Mouse (Mus musculus) neural tube, embryonic 13.5 days (tissue): Measurements from ENCODE around the gene Wfikkn2. TPM values are rescaled to one million over a fixed set of nuclear protein-coding genes. Genes with fewer than 3 reads are reported as not detected.

Experiments used
- ATAC-seq: fragments of 200-750 bp; cut with Nextera tagmentation; 2 replicates; pipeline ENCODE4 v1.8.0; 2017; ENCODE audit warnings: low read depth, mild to moderate bottlenecking, moderate TSS enrichment, moderate library complexity
- H3K27ac ChIP-seq: fragments of 300-500 bp; sonication (generic); replicated peaks from 2 replicates; pipeline ENCODE4 v1.5.1; 2015; ENCODE audit warnings: moderate library complexity, mild to moderate bottlenecking, inconsistent platforms
- H3K27me3 ChIP-seq: fragments of 300-500 bp; sonication (generic); 2 replicates; pipeline ENCODE4 v1.6.1; 2015; ENCODE audit warnings: mild to moderate bottlenecking, inconsistent platforms
- H3K36me3 ChIP-seq: fragments of 300-500 bp; sonication (generic); 2 replicates; pipeline ENCODE4 v1.6.1; 2015; ENCODE audit warnings: mild to moderate bottlenecking, inconsistent platforms
- H3K4me1 ChIP-seq: fragments of 300-500 bp; sonication (generic); replicated peaks from 2 replicates; pipeline ENCODE4 v1.6.1; 2015; ENCODE audit warnings: inconsistent platforms
- H3K4me2 ChIP-seq: fragments of 300-500 bp; sonication (generic); 2 replicates; pipeline ENCODE4 v1.6.1; 2015; ENCODE audit warnings: inconsistent platforms, mild to moderate bottlenecking, moderate library complexity
- H3K4me3 ChIP-seq: fragments of 300-500 bp; sonication (generic); 2 replicates; pipeline ENCODE4 v1.5.1; 2015; ENCODE audit warnings: mild to moderate bottlenecking, inconsistent platforms
- H3K9ac ChIP-seq: fragments of 300-500 bp; sonication (generic); 2 replicates; pipeline ENCODE4 v1.6.1; 2015; ENCODE audit warnings: moderate library complexity, mild to moderate bottlenecking, inconsistent platforms
- H3K9me3 ChIP-seq: fragments of 300-500 bp; sonication (generic); 2 replicates; pipeline ENCODE4 v1.6.1; 2016; ENCODE audit warnings: inconsistent platforms
- WGBS: fragments of 180-500 bp; shearing (Covaris S2); methylation state at CpG from one replicate; pipeline ENCODE4 v1.1.7; 2015; 5-methylcytosine and 5-hydroxymethylcytosine counted together
- polyA plus RNA-seq: library from polyadenylated mRNA; unstranded; fragments of >200 nt; fragmentation: Nextera tagmentation; extraction: Ambion mirVana; gene quantifications from 2 replicates; pipeline ENCODE4 v1.2.1, GENCODE M21; 2015

Wfikkn2 gene
- polyA plus RNA-seq, 1 experiment from 2014 or later, result 3.3 TPM

- Histone ChIP-seq H3K27me3 (no peaks in the 10 kb centered on the region), H3K36me3 (no peaks in the 10 kb centered on the region), H3K4me2 (no peak overlapping the region), H3K9me3 (no peaks in the 10 kb centered on the region), H3K4me1 (no peaks in the 10 kb centered on the region), H3K9ac (no peak overlapping the region), H3K27ac (no peak overlapping the region), H3K4me3 (no peak overlapping the region)
- no peak for ATAC-seq
- 90% methylated on average over 7 of the region's 7 CpGs for WGBS
These were observed 47.2 kb downstream of the Wfikkn2 start for GRCm38 (mm10) chr11:94198405-94199146.

GRCm38 (mm10) chr11:94196311-94196710 lies 49.5 kb downstream of the Wfikkn2 start:
- Histone ChIP-seq H3K27me3 (no peaks in the 10 kb centered on the region), H3K27ac (no peak overlapping the region), H3K9ac (no peak overlapping the region), H3K4me2 (no peak overlapping the region), H3K4me1 (no peaks in the 10 kb centered on the region; the same call in 1 of the 2 replicates), H3K9me3 (no peaks in the 10 kb centered on the region), H3K4me3 (no peak overlapping the region), H3K36me3 (no peaks in the 10 kb centered on the region)
- WGBS, result 77% methylated on average over 3 of the region's 3 CpGs
- no peak for ATAC-seq

- Histone ChIP-seq H3K36me3 (no peaks in the 10 kb centered on the region), H3K4me2 (no peak overlapping the region), H3K9me3 (no peaks in the 10 kb centered on the region), H3K9ac (no peak overlapping the region), H3K4me1 (peaks cover 5% of the 10 kb centered on the region; the same call in 1 of the 2 replicates), H3K27me3 (no peaks in the 10 kb centered on the region), H3K4me3 (no peak overlapping the region), H3K27ac (no peak overlapping the region)
- no peak for ATAC-seq
- WGBS, result 54% methylated on average over 2 of the region's 2 CpGs
These were observed 52.7 kb downstream of the Wfikkn2 start for GRCm38 (mm10) chr11:94193109-94193508.

GRCm38 (mm10) chr11:94190665-94191064 lies 55.1 kb downstream of the Wfikkn2 start:
- peaks cover 5% of the 10 kb centered on the region; the same call in 1 of the 2 replicates for H3K4me1 ChIP-seq
- 81% methylated on average over 5 of the region's 5 CpGs for WGBS
- no peak overlapping the region for H3K4me3 ChIP-seq
- no peak overlapping the region for H3K4me2 ChIP-seq
- ATAC-seq, result no peak
- no peaks in the 10 kb centered on the region for H3K27me3 ChIP-seq
- no peaks in the 10 kb centered on the region for H3K9me3 ChIP-seq
- no peak overlapping the region for H3K27ac ChIP-seq
- H3K9ac ChIP-seq, result no peak overlapping the region
- no peaks in the 10 kb centered on the region for H3K36me3 ChIP-seq

- WGBS, result 60% methylated on average over 10 of the region's 10 CpGs
- Histone ChIP-seq H3K27ac (0 out of 2 replicates have a peak overlapping the region, but pooled peaks have one; percentile 33), H3K36me3 (no peaks in the 10 kb centered on the region), H3K4me2 (no peak overlapping the region), H3K27me3 (no peaks in the 10 kb centered on the region), H3K4me3 (no peak overlapping the region), H3K9me3 (no peaks in the 10 kb centered on the region), H3K9ac (no peak overlapping the region), H3K4me1 (peaks cover 5% of the 10 kb centered on the region; the same call in 1 of the 2 replicates)
- no peak for ATAC-seq
These were observed 56.2 kb downstream of the Wfikkn2 start for GRCm38 (mm10) chr11:94189579-94189978.

Other genes with a start within 250 kb of the Wfikkn2 start
- 82.4 and 83.4 TPM in 2 replicates for gene Spag9, start 249.9 kb downstream of the Wfikkn2 start, polyA plus RNA-seq
- gene Tob1, start 34.6 kb downstream of the Wfikkn2 start, polyA plus RNA-seq, result 32.5 and 37.6 TPM in 2 replicates
- gene Gm21885, start 35.9 kb upstream of the Wfikkn2 start, polyA plus RNA-seq, result 0.27 TPM in 1 of 2 replicates, not detected in the other
- 146 and 151 TPM in 2 replicates for gene Luc7l3, start 76.0 kb upstream of the Wfikkn2 start, polyA plus RNA-seq
- gene Ankrd40, start 82.0 kb upstream of the Wfikkn2 start, polyA plus RNA-seq, result 21.0 and 21.8 TPM in 2 replicates
- 0.68 and 1.0 TPM in 2 replicates for gene Abcc3, start 147.0 kb upstream of the Wfikkn2 start, polyA plus RNA-seq
- 8.9 and 9.3 TPM in 2 replicates for gene Cacna1g, start 228.2 kb upstream of the Wfikkn2 start, polyA plus RNA-seq
- 0.28 TPM in 1 of 2 replicates, not detected in the other for gene Spata20, start 240.2 kb upstream of the Wfikkn2 start, polyA plus RNA-seq